Mouse (Mus musculus) spleen, adult 2 months (tissue): ENCODE results near the gene Chmp6.

Experiments
- CTCF ChIP-seq: fragments of 200-500 bp; IDR thresholded peaks from 2 replicates; pipeline ENCODE4 v1.5.1; 2011; ENCODE audit warnings: mild to moderate bottlenecking, inconsistent platforms; ENCODE audit not compliant: insufficient read depth, insufficient read length, insufficient replicate concordance; ENCODE audit errors: extremely low read depth
- POLR2A ChIP-seq: fragments of 200-500 bp; IDR thresholded peaks from 2 replicates; pipeline ENCODE4 v1.6.1; 2011; ENCODE audit warnings: low read depth, low read length, inconsistent platforms

- TF ChIP-seq CTCF (no peak), POLR2A (no peak)
Observed at GRCm38 (mm10) chr11:119943428-119943988, 30.3 kb downstream of the Chmp6 start.
